Mouse (Mus musculus): ENCODE measurements around the gene Cend1.

GRCm38 (mm10) chr7:141460391-141461113 lies 31.3 kb upstream of the Cend1 start, which contains the start of gene Cracr2b:
- no peak for TF ChIP-seq FLI1 (IDR thresholded peaks at IDR 0.05; ENCODE audit: low read length)
- no peak for TF ChIP-seq GATA1 (IDR thresholded peaks at IDR 0.05; ENCODE audit: borderline replicate concordance, low read length)

Data from megakaryocyte, embryonic 14.5 days (primary cell).